Mouse (Mus musculus): ENCODE measurements at regions not wholly inside any gene's neighbourhood (a gene's known extent, or its start where the extent isn't known, plus 50 kb on each side); places are given as distances from the start of the nearest gene placed in this dataset.
A peak's percentile ranks its signal among the peaks of the same experiment; 100 is the strongest.
"Not testable (repeated sequence)": the region's sequence is repeated elsewhere in the genome, so short reads cannot be mapped to it uniquely, and the experiment has no call there.

- DNase-seq (ENCODE audit: low read depth), result peak; percentile 32
These were observed 114.2 kb downstream of the Nectin1 start for GRCm38 (mm10) chr9:43857988-43858387.

GRCm38 (mm10) chr9:43858761-43859160 is 115.0 kb downstream of the Nectin1 start:
- DNase-seq (ENCODE audit: low read depth), result peak; percentile 36

- no peak for DNase-seq (ENCODE audit: low read depth)
These were observed 116.5 kb downstream of the Nectin1 start for GRCm38 (mm10) chr9:43860264-43860663.

GRCm38 (mm10) chr9:43861375-43861774 is 117.6 kb downstream of the Nectin1 start:
- DNase-seq (ENCODE audit: low read depth), result no peak

- DNase-seq (ENCODE audit: low read depth), result not testable (repeated sequence)
These were observed 118.2 kb downstream of the Nectin1 start for GRCm38 (mm10) chr9:43862034-43862433.

- DNase-seq (ENCODE audit: low read depth), result peak; percentile 28
These were observed 120.0 kb downstream of the Nectin1 start for GRCm38 (mm10) chr9:43863609-43864397.

- no peak for DNase-seq (ENCODE audit: low read depth)
These were observed 123.0 kb downstream of the Nectin1 start for GRCm38 (mm10) chr9:43866802-43867201.

GRCm38 (mm10) chr9:43873841-43874240 is 130.1 kb downstream of the Nectin1 start:
- DNase-seq (ENCODE audit: low read depth), result peak; percentile 83

- peak; percentile 83 for DNase-seq (ENCODE audit: low read depth)
These were observed 130.5 kb downstream of the Nectin1 start for GRCm38 (mm10) chr9:43874332-43874731.

GRCm38 (mm10) chr9:43879220-43879968 is 135.6 kb downstream of the Nectin1 start:
- DNase-seq (ENCODE audit: low read depth), result no peak

GRCm38 (mm10) chr9:43879969-43880396 is 136.2 kb downstream of the Nectin1 start:
- DNase-seq (ENCODE audit: low read depth), result no peak

- peak; percentile 20 for DNase-seq (ENCODE audit: low read depth)
These were observed 149.3 kb downstream of the Nectin1 start for GRCm38 (mm10) chr9:43893086-43893485.

- no peak for DNase-seq (ENCODE audit: low read depth)
These were observed 143.9 kb upstream of the Thy1 start for GRCm38 (mm10) chr9:43899239-43899638.

- no peak for DNase-seq (ENCODE audit: low read depth)
These were observed 134.9 kb upstream of the Thy1 start for GRCm38 (mm10) chr9:43908325-43908724.

GRCm38 (mm10) chr9:43915015-43915414 is 128.2 kb upstream of the Thy1 start:
- DNase-seq (ENCODE audit: low read depth), result peak; percentile 70

- DNase-seq (ENCODE audit: low read depth), result no peak
These were observed 125.7 kb upstream of the Thy1 start for GRCm38 (mm10) chr9:43917467-43917866.

GRCm38 (mm10) chr9:43919010-43919409 is 124.2 kb upstream of the Thy1 start:
- no peak for DNase-seq (ENCODE audit: low read depth)

- DNase-seq (ENCODE audit: low read depth), result peak; percentile 82
These were observed 123.0 kb upstream of the Thy1 start for GRCm38 (mm10) chr9:43920053-43920754.

GRCm38 (mm10) chr9:43922231-43922630 is 121.0 kb upstream of the Thy1 start:
- no peak for DNase-seq (ENCODE audit: low read depth)

- no peak for DNase-seq (ENCODE audit: low read depth)
These were observed 120.1 kb upstream of the Thy1 start for GRCm38 (mm10) chr9:43923088-43923487.

GRCm38 (mm10) chr9:43924795-43925194 is 118.4 kb upstream of the Thy1 start:
- DNase-seq (ENCODE audit: low read depth), result peak; percentile 17

- DNase-seq (ENCODE audit: low read depth), result no peak
These were observed 113.7 kb upstream of the Thy1 start for GRCm38 (mm10) chr9:43929312-43930036.
